Mouse (Mus musculus) forebrain, embryonic 16.5 days (tissue): ENCODE data around the gene C87977. TPM values are rescaled to one million over a fixed set of nuclear protein-coding genes. Genes with fewer than 3 reads are reported as not detected.
"Not testable (repeated sequence)": the region's sequence is repeated elsewhere in the genome, so short reads cannot be mapped to it uniquely, and the experiment has no call there.

Experiments used
- ATAC-seq: fragments of 200-750 bp; cut with Nextera tagmentation; 2 replicates; pipeline ENCODE4 v1.8.0; 2017; ENCODE audit warnings: mild to moderate bottlenecking, moderate library complexity
- H3K27ac ChIP-seq: fragments of 300-500 bp; sonication (generic); 2 replicates; pipeline ENCODE4 v1.5.1; 2014; ENCODE audit warnings: low read length, control low read depth
- H3K27me3 ChIP-seq: fragments of 300-500 bp; sonication (generic); replicated peaks from 2 replicates; pipeline ENCODE4 v1.6.1; 2014; ENCODE audit warnings: low read length; ENCODE audit not compliant: control insufficient read depth, insufficient read depth
- H3K36me3 ChIP-seq: fragments of 300-500 bp; sonication (generic); 2 replicates; pipeline ENCODE4 v1.6.1; 2014; ENCODE audit not compliant: control insufficient read depth, insufficient read depth
- H3K4me1 ChIP-seq: fragments of 300-500 bp; sonication (generic); replicated peaks from 2 replicates; pipeline ENCODE4 v1.6.1; 2014; ENCODE audit warnings: low read length; ENCODE audit not compliant: control insufficient read depth, insufficient read depth
- H3K4me2 ChIP-seq: fragments of 300-500 bp; sonication (generic); 2 replicates; pipeline ENCODE4 v1.6.1; 2014; ENCODE audit warnings: mild to moderate bottlenecking, low read length, control low read depth
- H3K4me3 ChIP-seq: fragments of 300-500 bp; sonication (generic); replicated peaks from 2 replicates; pipeline ENCODE4 v1.5.1; 2014; ENCODE audit warnings: mild to moderate bottlenecking, low read length, control low read depth
- H3K9ac ChIP-seq: fragments of 300-500 bp; sonication (generic); replicated peaks from 2 replicates; pipeline ENCODE4 v1.6.1; 2014; ENCODE audit warnings: low read depth, low read length, control low read depth
- H3K9me3 ChIP-seq: fragments of 300-500 bp; sonication (generic); 2 replicates; pipeline ENCODE4 v1.6.1; 2016; ENCODE audit warnings: low read length; ENCODE audit not compliant: control insufficient read depth
- WGBS: fragments of 180-500 bp; shearing (Covaris S2); extraction: QIAGEN DNeasy Blood & Tissue Kit; methylation state at CpG from one replicate; pipeline ENCODE4 v1.1.7; 2014; 5-methylcytosine and 5-hydroxymethylcytosine counted together
- polyA plus RNA-seq: library from polyadenylated mRNA; unstranded; fragments of >200 nt; fragmentation: Nextera tagmentation; extraction: Ambion mirVana; gene quantifications from 2 replicates; pipeline ENCODE4 v1.2.1, GENCODE M21; 2015

Gene C87977
- polyA plus RNA-seq: not detected in 2 replicates

GRCm38 (mm10) chr4:144213218-144213617 lies at the start of gene C87977:
C87977 (minus strand) TSS chr4:144213318.
- H3K4me3 ChIP-seq, ATAC-seq, H3K27me3 ChIP-seq, H3K9ac ChIP-seq, H3K4me1 ChIP-seq, H3K36me3 ChIP-seq, H3K27ac ChIP-seq, H3K9me3 ChIP-seq, H3K4me2 ChIP-seq: not testable (repeated sequence)
- WGBS: 74% methylated on average over 1 of the region's 1 CpGs

DNA sequence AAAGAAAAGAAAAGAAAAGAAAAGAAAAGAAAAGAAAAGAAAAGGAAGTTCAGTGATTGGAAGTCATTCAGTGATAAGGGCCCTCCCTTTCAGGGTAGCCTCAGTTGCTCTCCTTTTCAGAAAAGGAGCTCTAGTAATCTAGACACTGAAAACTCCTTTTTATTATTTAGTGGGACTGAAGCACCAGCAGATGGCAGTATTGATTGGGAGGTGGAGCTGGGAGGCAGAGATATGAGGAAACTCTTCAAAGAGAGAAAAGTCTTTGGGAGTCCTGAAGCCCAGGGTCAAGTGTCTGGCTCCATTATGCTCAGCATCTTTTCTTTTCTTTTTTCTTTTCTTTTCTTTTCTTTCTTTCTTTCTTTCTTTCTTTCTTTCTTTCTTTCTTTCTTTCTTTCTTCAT lies 41.6 kb upstream of the C87977 start:
- H3K9me3 ChIP-seq, H3K27ac ChIP-seq, H3K27me3 ChIP-seq, H3K4me3 ChIP-seq, H3K4me2 ChIP-seq, H3K36me3 ChIP-seq, ATAC-seq, H3K9ac ChIP-seq, H3K4me1 ChIP-seq: not testable (repeated sequence)

- 46% methylated on average over 1 of the region's 1 CpGs for WGBS
Observed at GRCm38 (mm10) chr4:144190419-144190818, 22.7 kb downstream of the C87977 start, which contains the start of gene Oog2. Oog2 (plus strand) TSS chr4:144190719.

GRCm38 (mm10) chr4:144162563-144162962 lies 50.6 kb downstream of the C87977 start, which contains the start of gene Oog3:
Oog3 (minus strand) TSS chr4:144162663.
- WGBS: 77% methylated on average over 1 of the region's 1 CpGs
- H3K4me3 ChIP-seq: no peak within 1 kb of the TSS
- H3K36me3 ChIP-seq: no peaks in the 10 kb centered on the region
- no peaks in the 10 kb centered on the region for H3K4me1 ChIP-seq
- H3K4me2 ChIP-seq: no peak within 1 kb of the TSS
- ATAC-seq: no peak
- H3K27me3 ChIP-seq: no peaks in the 10 kb centered on the region
- no peak within 1 kb of the TSS for H3K27ac ChIP-seq
- no peak within 1 kb of the TSS for H3K9ac ChIP-seq
- H3K9me3 ChIP-seq: peaks cover 14% of the 10 kb centered on the region; the same call in 1 of the 2 replicates

More at GRCm38 (mm10) chr4:144190419-144190818, 22.7 kb downstream of the C87977 start, which contains the start of gene Oog2:
- Histone ChIP-seq H3K9me3 (peaks cover 7% of the 10 kb centered on the region; the same call in 1 of the 2 replicates), H3K27ac (no peak within 1 kb of the TSS), H3K4me1 (no peaks in the 10 kb centered on the region), H3K4me2 (no peak within 1 kb of the TSS), H3K9ac (no peak within 1 kb of the TSS), H3K27me3 (no peaks in the 10 kb centered on the region), H3K4me3 (no peak within 1 kb of the TSS), H3K36me3 (no peaks in the 10 kb centered on the region)
- no peak for ATAC-seq

Other genes starting within 250 kb of the C87977 start
- gene Gm13101, start 246.4 kb downstream of the C87977 start, polyA plus RNA-seq: not detected in 2 replicates
- not detected in 2 replicates for gene Pramef17, start 218.9 kb downstream of the C87977 start, polyA plus RNA-seq
- gene Pramel4, start 154.2 kb downstream of the C87977 start, polyA plus RNA-seq: not detected in 2 replicates
- gene Gm13102, start 106.8 kb downstream of the C87977 start, polyA plus RNA-seq: not detected in 2 replicates
- gene Oog3, start 50.7 kb downstream of the C87977 start, polyA plus RNA-seq: not detected in 2 replicates
- gene Oog2, start 22.6 kb downstream of the C87977 start, polyA plus RNA-seq: not detected in 2 replicates
- gene Pramel5, start 67.2 kb upstream of the C87977 start, polyA plus RNA-seq: not detected in 2 replicates
- not detected in 2 replicates for gene Gm13128, start 116.9 kb upstream of the C87977 start, polyA plus RNA-seq
- not detected in 2 replicates for gene Gm13119, start 144.6 kb upstream of the C87977 start, polyA plus RNA-seq
- not detected in 2 replicates for gene Pramef20, start 164.6 kb upstream of the C87977 start, polyA plus RNA-seq
- gene Pramef12, start 195.1 kb upstream of the C87977 start, polyA plus RNA-seq: not detected in 2 replicates
- not detected in 2 replicates for gene 1700012P22Rik, start 225.5 kb upstream of the C87977 start, polyA plus RNA-seq
- gene Gm9944, start 240.0 kb upstream of the C87977 start, polyA plus RNA-seq: not detected in 2 replicates